Mouse (Mus musculus) cortical plate, adult 2 months (tissue): ENCODE measurements around the gene Asic2. TPM values are rescaled to one million over a fixed set of nuclear protein-coding genes. Genes with fewer than 3 reads are reported as not detected.
"Not testable (repeated sequence)": the region's sequence is repeated elsewhere in the genome, so short reads cannot be mapped to it uniquely, and the experiment has no call there.

Experiments
- H3K27ac ChIP-seq: fragments of 200-500 bp; 2 replicates; pipeline ENCODE4 v1.5.1; 2012; ENCODE audit warnings: low read length, control low read depth, inconsistent platforms; ENCODE audit not compliant: insufficient read depth
- H3K4me1 ChIP-seq: fragments of 200-500 bp; 2 replicates; pipeline ENCODE4 v1.6.1; 2011; ENCODE audit warnings: low read length; ENCODE audit not compliant: control insufficient read depth, insufficient read depth
- H3K4me3 ChIP-seq: fragments of 200-500 bp; 2 replicates; pipeline ENCODE4 v1.5.1; 2011; ENCODE audit warnings: mild to moderate bottlenecking, low read length, control low read depth; ENCODE audit not compliant: insufficient read depth
- CTCF ChIP-seq: fragments of 200-500 bp; IDR thresholded peaks from 2 replicates; pipeline ENCODE4 v1.5.1; 2011; ENCODE audit warnings: mild to moderate bottlenecking, control low read depth, low read length; ENCODE audit not compliant: insufficient read depth; ENCODE audit errors: extremely low read depth
- POLR2A ChIP-seq: fragments of 200-500 bp; IDR thresholded peaks from 2 replicates; pipeline ENCODE4 v1.6.1; 2011; ENCODE audit warnings: mild to moderate bottlenecking, low read length, control low read depth; ENCODE audit not compliant: insufficient read depth; ENCODE audit errors: extremely low read depth
- polyA plus RNA-seq: library from polyadenylated mRNA; depleted of rRNA; stranded (reverse); fragments of >200 nt; gene quantifications from 2 replicates; pipeline ENCODE4 v1.2.3, GENCODE M21; 2012

Gene Asic2
- polyA plus RNA-seq, 1 experiment = 51.8 TPM

GRCm38 (mm10) chr11:81370426-81370810, 597.8 kb downstream of the Asic2 start:
- TF ChIP-seq POLR2A (no peak), CTCF (no peak)
- Histone ChIP-seq H3K4me1 (no peaks in the 10 kb centered on the region), H3K4me3 (no peak overlapping the region), H3K27ac (no peak overlapping the region)

GRCm38 (mm10) chr11:81369497-81370425, 598.5 kb downstream of the Asic2 start:
- H3K4me3 ChIP-seq = no peak overlapping the region
- H3K4me1 ChIP-seq = no peaks in the 10 kb centered on the region
- TF ChIP-seq CTCF (no peak), POLR2A (no peak)
- H3K27ac ChIP-seq = no peak overlapping the region

DNA sequence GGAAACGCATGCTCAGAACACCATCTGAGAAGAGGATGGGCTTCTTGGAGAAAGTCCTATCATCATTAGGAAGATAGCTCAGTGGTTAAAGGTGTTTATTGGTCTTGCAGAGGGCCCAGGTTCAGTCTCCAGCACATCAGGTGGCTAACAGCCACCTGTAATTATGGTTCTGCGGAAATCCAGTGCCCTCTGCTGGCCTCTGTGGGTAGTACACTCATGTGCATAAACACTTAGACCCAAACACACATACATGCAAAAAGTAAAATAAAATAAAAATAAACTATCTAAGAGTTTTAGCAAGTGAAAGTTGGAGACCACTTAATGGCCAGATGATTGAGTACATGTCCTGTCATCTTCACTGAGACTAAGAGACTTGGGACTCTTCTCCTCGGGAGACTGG, 603.8 kb downstream of the Asic2 start:
- TF ChIP-seq CTCF = no peak
- TF ChIP-seq POLR2A = no peak

GRCm38 (mm10) chr11:81362461-81362860, 605.8 kb downstream of the Asic2 start:
- TF ChIP-seq POLR2A = no peak
- H3K27ac ChIP-seq = no peak overlapping the region

More for the DNA sequence above, 603.8 kb downstream of the Asic2 start:
- Histone ChIP-seq H3K27ac (no peak overlapping the region), H3K4me3 (no peak overlapping the region), H3K4me1 (no peaks in the 10 kb centered on the region; the same call in 1 of the 2 replicates)

GRCm38 (mm10) chr11:81361040-81361439, 607.2 kb downstream of the Asic2 start:
- TF ChIP-seq CTCF (no peak), POLR2A (no peak)
- H3K4me3 ChIP-seq = no peak overlapping the region
- no peak overlapping the region for H3K27ac ChIP-seq
- no peaks in the 10 kb centered on the region; the same call in 1 of the 2 replicates for H3K4me1 ChIP-seq

More at GRCm38 (mm10) chr11:81362461-81362860, 605.8 kb downstream of the Asic2 start:
- no peak overlapping the region for H3K4me3 ChIP-seq
- no peaks in the 10 kb centered on the region; the same call in 1 of the 2 replicates for H3K4me1 ChIP-seq

- H3K27ac ChIP-seq = not testable (repeated sequence)
Observed at GRCm38 (mm10) chr11:81350498-81350897, 617.8 kb downstream of the Asic2 start.

DNA sequence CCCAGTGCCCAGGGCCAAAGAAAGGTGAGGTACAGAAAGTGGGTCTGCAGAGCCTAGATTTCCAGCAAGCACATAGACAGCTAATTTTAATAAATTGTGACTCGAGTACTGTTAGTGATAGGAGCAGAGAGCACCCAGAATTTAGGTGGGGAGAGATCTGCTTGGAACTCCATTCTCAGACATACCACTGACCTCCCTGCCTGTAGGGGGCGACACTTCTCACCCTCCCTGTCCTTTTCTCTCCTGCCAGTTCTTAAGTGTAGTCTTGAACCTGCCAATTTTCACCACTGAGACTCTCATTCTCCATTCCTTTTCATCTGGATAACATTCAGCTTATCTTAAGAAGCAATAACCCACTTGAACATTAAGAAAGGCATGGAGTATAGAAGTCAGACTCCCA, 636.3 kb downstream of the Asic2 start:
- TF ChIP-seq CTCF (no peak), POLR2A (no peak)
- 0 out of 2 replicates have a peak, but pooled peaks cover 1% of the 10 kb centered on the region for H3K4me1 ChIP-seq
- no peak overlapping the region for H3K27ac ChIP-seq
- H3K4me3 ChIP-seq = no peak overlapping the region

More at GRCm38 (mm10) chr11:81350498-81350897, 617.8 kb downstream of the Asic2 start:
- H3K4me3 ChIP-seq, H3K4me1 ChIP-seq: not testable (repeated sequence)

DNA sequence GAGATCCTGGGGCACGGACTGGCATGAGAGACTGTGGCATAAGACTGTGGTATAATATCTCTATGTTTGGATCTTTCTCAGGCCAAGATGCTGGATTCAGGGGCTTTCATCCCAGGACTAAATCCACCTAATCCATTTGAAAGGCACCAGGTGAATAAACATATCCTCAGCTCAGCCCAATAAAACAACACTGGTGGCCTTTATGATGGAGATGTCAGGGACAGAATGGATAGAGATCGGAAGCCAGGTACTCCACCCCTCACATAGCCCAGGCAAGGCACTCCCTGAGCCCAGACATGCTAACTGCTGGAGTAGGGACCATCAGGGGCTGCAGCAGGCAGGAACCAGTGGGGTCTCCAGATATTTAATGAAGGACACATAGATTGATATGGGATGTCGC, 637.3 kb downstream of the Asic2 start:
- no peak overlapping the region for H3K4me3 ChIP-seq
- TF ChIP-seq POLR2A = no peak
- TF ChIP-seq CTCF = no peak
- 0 out of 2 replicates have a peak, but pooled peaks cover 1% of the 10 kb centered on the region for H3K4me1 ChIP-seq
- no peak overlapping the region for H3K27ac ChIP-seq

- Histone ChIP-seq H3K4me3 (no peak overlapping the region), H3K27ac (no peak overlapping the region), H3K4me1 (0 out of 2 replicates have a peak, but pooled peaks cover 1% of the 10 kb centered on the region)
- no peak for TF ChIP-seq CTCF
- no peak for TF ChIP-seq POLR2A
Observed at GRCm38 (mm10) chr11:81328088-81328487, 640.2 kb downstream of the Asic2 start.

DNA sequence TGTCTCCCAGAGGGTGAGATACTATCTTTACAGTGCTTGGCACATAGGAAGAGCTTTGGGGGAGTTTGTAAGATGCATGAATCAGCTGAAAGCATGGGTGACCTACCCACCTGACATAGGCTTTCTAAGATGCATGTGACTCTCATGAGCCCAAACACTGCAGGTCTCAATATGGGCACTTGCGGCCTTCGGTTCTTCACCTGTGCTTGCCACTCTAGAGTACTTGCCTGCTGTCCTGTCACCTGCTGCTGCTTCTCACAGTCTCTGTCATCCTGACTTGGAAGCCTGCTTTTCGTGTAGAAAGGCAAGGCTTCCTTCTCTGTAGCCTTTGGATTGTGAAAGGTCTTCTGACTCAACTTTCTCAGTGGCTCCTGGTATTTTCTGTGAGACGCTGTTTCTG, 645.1 kb downstream of the Asic2 start:
- TF ChIP-seq CTCF (no peak), POLR2A (no peak)
- Histone ChIP-seq H3K4me1 (no peaks in the 10 kb centered on the region), H3K4me3 (no peak overlapping the region), H3K27ac (no peak overlapping the region)
